Mouse (Mus musculus): ENCODE data around the gene Rasa3.

The Rasa3 gene

DNA sequence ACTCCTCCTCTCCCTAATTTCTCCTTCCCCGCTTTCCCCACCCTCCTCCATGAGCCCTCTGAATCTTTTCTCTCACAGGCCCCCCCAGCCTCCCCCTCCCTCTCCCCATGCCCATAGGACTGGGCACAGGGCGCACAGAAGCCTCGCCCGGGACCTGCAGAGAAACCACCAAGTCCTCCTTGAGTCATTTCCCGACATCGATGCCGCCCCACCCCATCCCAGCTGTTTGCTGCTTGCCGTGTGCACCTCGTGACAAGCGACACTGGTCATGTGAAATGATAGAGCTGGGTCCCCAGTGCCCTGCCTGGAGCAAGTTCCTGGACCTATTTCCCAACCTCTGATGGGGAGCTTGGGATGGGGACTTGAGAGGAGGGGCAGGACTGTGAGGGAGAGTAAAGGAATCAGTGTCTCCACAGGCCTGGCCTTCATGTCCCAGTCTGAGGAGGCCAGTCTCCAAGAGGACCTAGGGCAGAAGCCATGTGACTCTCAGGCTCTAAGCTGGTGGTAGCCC, 53.4 kb downstream of the Rasa3 start:
- TF ChIP-seq GATA4 (IDR thresholded peaks at IDR 0.05; ENCODE audit: insufficient replicate concordance, low read length) = no peak

DNA sequence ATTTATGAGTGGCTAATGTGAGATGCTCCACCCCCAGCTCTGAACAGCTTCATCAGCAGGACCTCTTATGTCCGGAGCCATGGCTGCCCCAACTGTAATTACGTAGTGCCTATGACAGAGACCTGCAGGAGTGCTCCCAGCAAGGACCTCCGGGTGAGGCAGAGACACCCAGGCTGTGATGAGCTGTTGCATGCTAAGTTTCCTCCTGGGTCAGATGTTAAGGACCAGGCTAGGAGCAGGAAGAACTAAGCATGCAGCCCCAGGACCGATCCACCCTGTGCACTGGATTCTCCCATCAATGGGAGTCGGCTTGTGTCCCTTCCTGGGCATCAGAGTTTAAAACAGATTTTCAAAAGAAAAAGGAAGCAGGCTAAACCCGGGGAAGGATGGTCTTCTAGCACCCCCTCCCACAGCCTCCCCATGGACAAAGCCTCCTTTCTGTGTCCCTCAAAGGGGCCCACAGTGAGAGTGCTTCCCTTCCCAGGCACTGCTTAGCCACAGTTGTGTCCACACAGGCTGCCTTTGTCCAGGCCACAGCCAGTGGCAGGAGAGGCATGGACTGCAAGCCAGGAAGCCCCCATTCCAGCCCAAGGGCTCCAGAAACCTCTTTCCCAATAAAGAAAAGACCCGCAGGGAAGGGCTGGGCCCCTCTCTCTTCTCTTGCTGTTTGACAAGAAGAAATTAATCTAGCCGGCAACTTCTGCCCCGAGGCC, 54.2 kb downstream of the Rasa3 start:
- TF ChIP-seq GATA4 (IDR thresholded peaks at IDR 0.05; ENCODE audit: insufficient replicate concordance, low read length) = no peak

GRCm38 (mm10) chr8:13620226-13620920, 57.0 kb downstream of the Rasa3 start:
- TF ChIP-seq GATA4 (IDR thresholded peaks at IDR 0.05; ENCODE audit: insufficient replicate concordance, low read length) = no peak

DNA sequence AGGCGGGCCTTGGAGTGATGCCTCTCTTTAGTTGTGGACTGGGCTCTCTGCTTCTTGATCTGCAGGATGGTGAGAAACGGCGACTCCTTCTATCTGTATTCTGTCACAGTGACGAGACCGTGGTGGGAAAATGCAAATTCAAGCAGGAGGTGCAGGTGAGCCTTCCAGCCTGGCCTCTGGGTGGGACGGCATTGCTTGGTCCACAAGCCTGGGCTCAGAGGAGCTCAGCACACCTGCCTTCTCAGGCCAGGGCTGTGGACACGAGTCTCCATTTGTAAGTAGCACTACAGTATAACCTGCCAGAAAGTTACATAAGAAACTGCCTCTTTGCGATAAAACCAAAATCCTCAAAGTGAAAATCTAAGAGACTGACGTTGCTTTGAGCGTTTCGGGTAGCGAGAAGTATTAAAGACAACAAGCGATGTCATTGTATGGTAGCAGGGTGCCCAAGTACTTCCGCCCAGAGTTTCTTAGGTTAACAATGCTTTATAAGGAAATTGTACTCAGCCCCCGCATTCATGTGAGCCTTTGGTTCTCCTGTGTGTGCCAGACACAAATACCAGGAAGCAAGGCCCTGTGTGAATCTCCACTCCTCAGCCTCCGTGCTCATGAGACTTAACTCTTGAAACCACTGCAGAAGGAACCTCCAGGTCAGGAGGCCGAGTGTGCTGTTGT, 60.4 kb downstream of the Rasa3 start:
- no peak for TF ChIP-seq GATA4 (IDR thresholded peaks at IDR 0.05; ENCODE audit: insufficient replicate concordance, low read length)

GRCm38 (mm10) chr8:13614924-13615391, 62.4 kb downstream of the Rasa3 start:
- no peak for TF ChIP-seq GATA4 (IDR thresholded peaks at IDR 0.05; ENCODE audit: insufficient replicate concordance, low read length)

GRCm38 (mm10) chr8:13614136-13614535, 63.3 kb downstream of the Rasa3 start:
- no peak for TF ChIP-seq GATA4 (IDR thresholded peaks at IDR 0.05; ENCODE audit: insufficient replicate concordance, low read length)

- no peak for TF ChIP-seq GATA4 (IDR thresholded peaks at IDR 0.05; ENCODE audit: insufficient replicate concordance, low read length)
Measured at GRCm38 (mm10) chr8:13611702-13612101, 65.7 kb downstream of the Rasa3 start.

- no peak for TF ChIP-seq GATA4 (IDR thresholded peaks at IDR 0.05; ENCODE audit: insufficient replicate concordance, low read length)
Measured at GRCm38 (mm10) chr8:13609971-13610370, 67.4 kb downstream of the Rasa3 start.

- no peak for TF ChIP-seq GATA4 (IDR thresholded peaks at IDR 0.05; ENCODE audit: insufficient replicate concordance, low read length)
Measured at GRCm38 (mm10) chr8:13608946-13609345, 68.5 kb downstream of the Rasa3 start.

GRCm38 (mm10) chr8:13605920-13606480, 71.4 kb downstream of the Rasa3 start:
- no peak for TF ChIP-seq GATA4 (IDR thresholded peaks at IDR 0.05; ENCODE audit: insufficient replicate concordance, low read length)

GRCm38 (mm10) chr8:13602621-13603020, 74.8 kb downstream of the Rasa3 start:
- no peak for TF ChIP-seq GATA4 (IDR thresholded peaks at IDR 0.05; ENCODE audit: insufficient replicate concordance, low read length)

GRCm38 (mm10) chr8:13601166-13601565, 76.2 kb downstream of the Rasa3 start:
- no peak for TF ChIP-seq GATA4 (IDR thresholded peaks at IDR 0.05; ENCODE audit: insufficient replicate concordance, low read length)

DNA sequence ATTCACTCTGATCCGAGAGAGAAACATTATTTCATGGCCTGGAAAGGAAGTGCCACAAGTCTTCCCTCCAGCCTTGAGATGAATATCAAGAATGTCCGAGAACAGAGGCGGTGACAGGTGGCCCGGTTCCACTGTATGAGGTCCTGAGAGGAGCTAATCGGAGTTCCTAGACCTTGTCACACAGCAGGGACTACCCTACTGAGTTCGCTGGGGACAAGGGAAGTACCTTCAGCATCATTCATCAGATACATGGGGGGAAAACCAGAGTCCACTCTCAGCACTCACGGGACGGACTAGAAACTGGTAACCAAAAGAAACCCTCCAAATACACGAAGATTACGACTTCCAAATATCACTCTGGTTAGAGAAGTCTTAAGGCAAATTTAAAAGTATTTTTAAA, 76.7 kb downstream of the Rasa3 start:
- no peak for TF ChIP-seq GATA4 (IDR thresholded peaks at IDR 0.05; ENCODE audit: insufficient replicate concordance, low read length)

DNA sequence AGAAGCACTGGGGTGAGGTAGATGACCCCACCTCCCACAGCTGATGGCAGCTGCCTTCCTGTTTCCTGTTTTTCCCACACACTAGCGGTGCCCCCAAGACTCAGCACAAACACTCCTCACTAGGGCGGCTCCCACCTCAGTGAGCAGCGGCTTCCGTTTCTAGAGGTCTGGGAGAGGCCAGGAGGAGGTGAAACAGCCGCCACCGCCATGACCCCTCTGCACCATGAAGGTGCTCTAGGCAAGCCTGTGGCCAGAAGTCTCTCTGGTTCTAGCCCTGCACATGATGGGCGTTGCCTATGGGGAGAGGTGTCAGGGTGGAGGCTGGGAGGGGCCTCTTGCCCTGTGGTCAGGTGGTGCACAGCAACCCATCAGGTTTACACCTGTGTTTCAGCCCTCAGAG, 77.2 kb downstream of the Rasa3 start:
- no peak for TF ChIP-seq GATA4 (IDR thresholded peaks at IDR 0.05; ENCODE audit: insufficient replicate concordance, low read length)

- TF ChIP-seq GATA4 (IDR thresholded peaks at IDR 0.05; ENCODE audit: insufficient replicate concordance, low read length) = no peak
Measured at GRCm38 (mm10) chr8:13597777-13598176, 79.6 kb downstream of the Rasa3 start.

All from liver, adult (tissue).